Mouse (Mus musculus): ENCODE results near the gene Gda. TPM values are rescaled to one million over a fixed set of nuclear protein-coding genes. Genes with fewer than 3 reads are reported as not detected.

Gene Gda
- total RNA-seq (2021), result 100 to 1,000 TPM; 124 to 132 TPM

DNA sequence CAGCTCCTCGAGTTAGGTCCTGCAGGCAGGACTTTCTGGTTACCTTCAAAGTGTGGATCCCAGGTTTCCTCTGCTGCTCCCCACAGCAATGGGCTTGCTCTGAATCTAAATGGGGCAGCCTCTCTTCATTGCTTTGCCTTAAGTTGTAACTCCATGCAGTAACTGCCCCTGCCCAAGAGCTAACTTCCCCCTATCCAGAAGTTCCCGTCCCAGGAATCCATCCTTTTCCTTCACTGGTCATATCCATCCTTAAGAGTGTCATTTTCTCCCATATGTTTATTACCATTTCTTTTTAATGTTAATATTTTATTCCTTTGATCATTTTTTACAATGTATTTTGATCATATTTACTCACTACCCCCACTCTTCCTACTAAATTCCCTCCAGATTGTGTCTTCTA lies at the start of gene Gda:
Gda (minus strand) TSS at position 101 of the 400 bp plus-strand sequence.
- intact Hi-C loops (cut with DNase I), result loop anchor here (10.0 kb wide), 1 partner anchor 91 kb away; no protein-coding TSS in a partner anchor
- no peak for DNase-seq

DNA sequence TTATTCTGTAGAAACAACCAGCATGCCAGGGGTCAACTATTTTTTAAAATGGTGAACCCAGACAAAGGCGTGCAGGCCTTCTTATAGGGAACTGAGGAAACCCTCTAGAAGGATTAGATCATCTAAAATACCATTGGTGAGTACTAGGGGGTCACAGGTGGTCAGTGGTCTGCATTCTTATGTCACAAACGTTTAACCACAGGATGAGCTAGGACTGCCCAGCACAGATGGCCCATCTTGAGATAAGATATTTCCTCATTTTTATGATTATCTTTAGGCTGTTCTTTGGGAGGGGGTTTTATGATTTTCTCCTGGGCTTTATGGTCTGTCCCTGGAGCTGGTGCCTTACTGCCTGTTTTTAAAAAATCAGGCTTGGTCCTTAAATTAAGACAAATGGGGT lies 47.0 kb upstream of the Gda start:
- intact Hi-C loops (cut with DNase I), result no loop called here
- DNase-seq, result no peak

DNA sequence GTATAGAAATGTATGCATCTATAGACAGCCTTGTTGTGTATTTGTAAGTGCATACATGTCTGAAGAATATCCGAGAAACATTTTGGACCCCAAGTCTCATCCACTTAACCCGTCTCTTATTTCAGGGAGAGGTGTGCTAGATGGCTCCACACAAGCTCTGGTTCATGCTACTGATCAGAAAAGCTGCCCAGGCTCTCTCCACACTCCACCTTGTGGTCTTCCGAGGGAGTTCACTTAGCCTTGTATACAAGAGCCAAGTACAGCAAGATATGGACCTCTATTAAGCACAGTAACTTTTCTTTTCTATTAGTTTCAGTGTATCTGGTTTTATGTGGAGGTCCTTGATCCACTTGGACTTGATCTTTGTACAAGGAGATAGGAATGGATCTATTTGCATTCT lies 36.9 kb upstream of the Gda start:
- DNase-seq, result peak; percentile 28

DNA sequence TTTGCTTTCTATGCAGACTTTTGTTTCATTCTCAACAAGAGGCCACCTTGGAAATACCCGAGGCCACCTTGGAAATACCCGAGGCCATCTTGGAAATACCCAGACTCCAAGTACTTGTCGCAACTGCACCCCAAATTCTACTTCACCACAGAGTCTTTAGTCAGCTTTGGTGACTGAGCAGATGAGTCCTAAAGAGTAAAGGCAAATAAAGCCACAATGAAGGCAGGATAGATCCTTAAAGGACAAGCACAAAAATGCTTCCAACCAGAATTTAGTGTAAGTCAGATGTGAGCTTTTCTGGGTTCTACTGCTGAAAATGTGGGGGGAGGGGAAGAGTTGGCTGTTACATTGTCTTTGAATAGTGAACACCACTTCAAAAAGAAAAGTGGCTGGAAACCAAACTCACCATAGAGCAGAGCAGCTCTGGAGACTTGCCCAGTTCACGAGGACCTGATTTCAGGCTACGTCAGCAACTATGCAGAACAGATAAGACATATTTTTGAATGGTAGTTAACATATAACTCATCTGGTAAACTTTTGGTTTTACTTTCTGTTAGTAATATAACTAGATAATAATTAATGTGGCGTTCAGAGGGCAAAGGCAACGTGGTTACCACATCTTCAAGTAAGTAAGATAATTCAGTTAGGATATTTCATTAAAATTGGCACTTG lies 34.5 kb upstream of the Gda start:
- intact Hi-C loops (cut with DNase I), result no loop called here
- no peak for DNase-seq

More for the DNA sequence above, 36.9 kb upstream of the Gda start:
- intact Hi-C loops (cut with DNase I), result no loop called here

DNA sequence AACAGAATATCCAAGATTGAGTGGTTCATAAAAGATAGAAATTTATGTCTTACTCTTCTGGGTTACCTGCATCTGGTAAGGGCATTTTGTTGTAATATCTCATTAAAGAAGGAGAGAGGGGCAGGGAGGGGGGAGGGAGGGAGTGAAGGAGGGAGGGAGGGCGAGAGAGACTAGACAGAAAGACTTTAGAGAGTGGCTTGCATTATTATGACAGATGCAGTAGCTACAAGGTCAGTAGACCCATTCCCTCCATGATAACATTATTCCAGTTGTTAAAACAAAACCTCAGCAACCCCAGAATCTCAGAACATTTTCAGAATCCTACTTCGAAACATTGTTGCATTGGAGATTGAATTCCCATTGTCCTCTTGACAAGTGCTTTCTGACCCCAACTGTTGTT lies 33.9 kb upstream of the Gda start:
- DNase-seq, result no peak
- intact Hi-C loops (cut with DNase I), result no loop called here

DNA sequence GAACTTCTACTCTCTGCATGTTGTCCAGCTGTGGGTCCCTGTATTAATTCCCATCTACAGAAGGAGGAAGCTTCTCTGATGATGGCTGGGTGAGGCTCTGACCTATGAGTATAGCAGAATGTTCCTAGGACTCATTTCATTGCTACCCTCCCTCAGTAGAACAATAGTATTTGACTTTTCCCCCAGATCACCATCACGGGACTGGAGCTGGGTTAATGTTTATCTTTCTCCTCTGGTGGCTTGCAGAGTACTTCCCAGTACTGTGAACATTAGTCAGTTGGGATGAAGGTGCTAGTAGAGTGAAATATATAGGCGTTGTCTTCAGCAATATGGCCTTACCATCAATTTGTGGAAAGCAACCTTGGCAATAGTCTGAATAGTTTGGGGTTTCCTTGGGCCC lies 31.5 kb upstream of the Gda start:
- DNase-seq, result no peak
- intact Hi-C loops (cut with DNase I), result no loop called here

DNA sequence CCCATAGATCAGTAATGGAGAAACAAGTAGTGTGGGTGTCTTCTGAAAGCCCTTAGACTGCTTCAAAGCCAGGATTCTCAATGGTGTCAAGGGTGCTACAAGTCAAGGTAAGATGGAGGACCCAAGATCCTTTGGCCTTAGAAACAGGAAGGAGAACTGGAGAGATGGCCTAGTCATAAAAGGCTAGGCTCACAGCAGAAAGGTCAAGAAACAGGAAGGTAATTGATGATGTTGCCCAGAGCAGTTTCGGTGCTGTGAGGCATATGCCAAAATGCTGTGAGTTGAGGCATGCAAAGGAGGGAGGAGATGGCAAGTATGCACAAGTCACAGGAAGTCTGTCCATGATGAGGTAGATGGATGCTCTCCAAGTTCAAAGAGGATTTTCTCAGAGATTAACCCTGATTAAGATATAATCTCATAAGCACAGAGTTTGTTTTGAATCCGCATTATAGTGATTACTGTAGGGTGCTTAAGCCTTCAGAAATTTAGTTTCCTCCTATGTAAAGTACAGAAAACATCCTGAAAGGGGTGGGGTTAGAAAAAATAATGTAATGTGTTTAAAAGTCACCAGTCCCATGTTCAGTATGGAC lies 26.2 kb upstream of the Gda start:
- intact Hi-C loops (cut with DNase I), result no loop called here
- DNase-seq, result no peak

DNA sequence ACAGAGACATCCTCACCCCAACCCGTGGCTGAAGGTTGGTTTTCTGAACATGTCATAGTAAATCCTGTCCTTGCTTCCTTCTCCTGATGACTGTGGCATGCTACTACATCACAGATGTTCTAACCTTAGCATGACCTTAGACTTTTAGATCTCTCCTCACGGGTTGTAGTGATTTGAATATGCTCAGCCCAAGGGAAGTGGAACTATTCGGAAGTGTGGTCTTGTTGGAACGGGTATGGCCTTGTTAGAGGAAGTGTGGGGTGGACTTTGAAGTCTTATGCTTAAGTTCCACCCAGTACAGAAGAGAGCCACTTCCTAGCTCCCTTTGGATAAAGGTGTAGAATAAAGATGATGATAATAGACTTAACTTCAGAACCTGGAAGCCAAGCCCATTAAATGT lies 22.6 kb upstream of the Gda start:
- no peak for DNase-seq
- intact Hi-C loops (cut with DNase I), result no loop called here

DNA sequence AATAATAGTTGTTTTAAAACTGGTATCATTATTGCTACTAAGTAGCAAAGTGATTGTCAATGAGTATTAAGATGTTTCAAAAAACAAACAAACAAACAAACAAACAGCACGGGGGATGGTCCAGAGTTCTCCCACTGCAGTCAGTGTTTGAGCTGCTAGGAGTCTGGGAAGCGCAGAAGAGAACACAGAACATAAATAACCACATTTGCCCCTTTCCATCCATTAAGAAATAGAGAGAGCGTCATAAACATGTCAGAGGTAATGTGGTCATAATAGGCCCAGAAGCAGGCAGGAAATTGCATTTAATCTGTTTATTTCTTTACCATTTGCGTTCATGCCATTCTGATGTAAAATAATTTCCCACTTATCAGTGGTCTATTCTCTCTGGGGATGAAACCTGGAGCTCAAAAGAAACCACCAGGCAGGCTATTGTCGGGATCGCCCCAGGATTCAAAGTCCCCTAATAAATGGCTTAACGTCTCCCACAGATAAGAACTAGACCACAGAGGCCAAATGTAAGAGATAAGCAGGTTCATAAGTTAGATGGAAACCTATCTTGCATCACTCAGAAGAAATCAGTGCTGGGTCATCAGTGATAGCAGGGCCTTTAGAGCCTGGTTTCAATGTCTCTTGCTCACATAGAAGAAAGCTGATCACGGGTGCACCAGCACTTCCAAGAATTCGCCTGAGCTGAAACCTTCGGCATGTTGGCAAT lies 20.7 kb upstream of the Gda start:
- no peak for DNase-seq
- intact Hi-C loops (cut with DNase I), result no loop called here

DNA sequence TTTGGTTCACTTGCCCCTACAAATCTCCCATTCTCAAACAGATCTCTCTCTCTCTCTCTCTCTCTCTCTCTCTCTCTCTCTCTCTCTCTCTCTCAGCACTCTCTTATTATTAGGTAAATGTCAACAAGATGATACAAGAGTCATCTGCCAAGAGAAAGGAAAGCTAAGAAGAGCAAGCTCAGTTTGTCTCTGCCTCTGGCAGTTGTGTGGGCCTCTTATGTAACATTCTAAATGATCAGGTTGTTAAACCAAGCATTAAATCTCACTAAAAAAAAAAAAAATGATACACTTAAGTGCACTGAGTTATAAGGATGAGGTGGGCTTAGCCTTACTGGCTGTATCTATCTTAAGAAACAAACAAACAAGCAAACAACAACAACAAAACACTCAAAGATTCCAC lies 18.1 kb upstream of the Gda start:
- intact Hi-C loops (cut with DNase I), result no loop called here
- DNase-seq, result no peak

DNA sequence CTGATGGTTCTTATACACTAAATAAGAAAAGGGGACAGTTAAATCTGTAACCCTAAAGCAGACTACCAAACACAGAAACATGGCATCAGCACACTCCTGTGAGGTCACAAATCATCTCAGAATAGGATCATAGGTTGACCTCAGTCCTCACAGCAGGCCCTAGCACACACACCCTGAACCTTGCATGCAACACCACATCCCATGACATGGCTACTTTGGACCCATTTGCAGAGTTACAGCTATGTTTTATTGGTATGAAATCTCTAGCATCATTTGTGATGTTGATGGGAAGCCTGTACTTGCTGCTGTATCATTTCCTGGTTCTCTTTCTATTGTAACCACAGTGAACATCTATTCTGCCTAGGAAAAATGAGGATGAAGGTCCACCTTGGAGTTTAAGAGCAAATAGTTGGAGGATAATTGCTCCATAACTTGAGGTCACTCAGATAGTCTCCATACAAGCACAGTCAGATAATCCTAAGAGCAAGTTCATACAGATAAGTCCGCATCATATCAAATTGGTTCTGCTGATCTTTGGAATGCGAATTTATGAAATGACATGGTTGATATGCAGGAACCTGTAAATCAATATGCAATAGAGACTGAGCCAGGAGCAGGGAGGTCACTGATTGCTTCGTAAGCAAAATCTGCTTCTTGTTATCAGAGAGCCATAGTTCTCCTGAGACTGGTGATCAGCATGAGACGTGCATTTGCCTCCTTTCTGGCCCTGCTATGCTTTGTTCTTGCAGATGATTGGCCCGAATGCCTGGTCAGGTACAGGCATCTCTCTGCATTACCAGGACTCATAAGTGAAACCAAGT lies 14.1 kb upstream of the Gda start:
- intact Hi-C loops (cut with DNase I), result no loop called here
- DNase-seq, result no peak

DNA sequence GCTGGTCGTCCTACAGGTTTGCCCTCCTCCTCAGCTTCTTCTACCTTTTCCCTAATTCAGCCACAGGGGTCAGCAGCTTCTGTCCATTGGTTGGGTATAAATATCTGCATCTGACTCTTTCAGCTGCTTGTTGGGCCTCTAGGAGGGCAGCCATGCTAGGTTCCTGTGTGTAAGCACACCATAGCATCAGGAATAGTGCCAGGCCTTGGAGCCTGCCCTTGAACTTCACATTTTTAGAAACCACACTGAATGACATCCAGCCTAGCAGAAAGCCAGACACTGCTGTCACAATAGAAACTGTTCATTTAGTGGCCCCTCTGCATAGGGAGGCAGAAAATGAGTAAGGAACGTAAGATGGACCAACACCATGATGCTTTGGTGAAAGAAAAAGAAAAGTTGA lies 8.9 kb upstream of the Gda start:
- intact Hi-C loops (cut with DNase I), result no loop called here
- no peak for DNase-seq

DNA sequence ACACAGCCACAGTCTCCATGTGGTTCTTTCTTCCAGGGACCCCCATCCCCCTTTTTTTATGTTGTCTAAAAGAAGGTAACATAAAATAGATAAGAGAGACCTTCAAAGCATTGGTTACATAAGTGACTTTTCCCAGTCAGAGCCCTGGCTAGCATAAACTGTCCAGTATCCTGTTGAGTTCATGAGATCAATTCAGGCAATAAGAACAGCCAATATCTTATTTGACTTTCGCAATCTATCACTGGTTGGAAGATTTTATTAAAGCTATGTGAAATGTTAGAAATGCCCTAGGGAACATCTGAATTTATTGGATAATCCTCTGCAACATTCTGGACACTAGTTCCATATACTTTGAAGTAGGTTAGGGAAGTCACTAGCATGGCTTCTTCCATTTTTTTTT lies 7.8 kb upstream of the Gda start:
- no peak for DNase-seq
- intact Hi-C loops (cut with DNase I), result no loop called here

DNA sequence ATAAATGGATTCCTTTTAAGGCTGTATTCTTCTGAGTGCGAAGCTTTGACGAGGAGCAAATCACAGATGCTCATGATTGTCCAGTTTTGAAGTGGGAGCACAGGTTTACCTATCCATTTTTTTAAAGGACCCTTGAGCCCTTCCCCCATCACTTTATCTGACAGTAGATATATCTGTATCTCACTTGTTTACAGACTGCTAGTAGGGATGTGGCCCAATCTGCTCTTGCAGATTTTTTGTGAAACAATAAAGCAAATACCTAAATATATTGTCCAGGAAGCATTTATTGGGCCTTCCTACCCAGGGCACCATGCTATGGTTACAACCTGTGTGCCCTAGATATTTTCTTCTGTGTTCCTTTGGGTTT lies 6.8 kb upstream of the Gda start:
- intact Hi-C loops (cut with DNase I), result no loop called here
- DNase-seq, result no peak

DNA sequence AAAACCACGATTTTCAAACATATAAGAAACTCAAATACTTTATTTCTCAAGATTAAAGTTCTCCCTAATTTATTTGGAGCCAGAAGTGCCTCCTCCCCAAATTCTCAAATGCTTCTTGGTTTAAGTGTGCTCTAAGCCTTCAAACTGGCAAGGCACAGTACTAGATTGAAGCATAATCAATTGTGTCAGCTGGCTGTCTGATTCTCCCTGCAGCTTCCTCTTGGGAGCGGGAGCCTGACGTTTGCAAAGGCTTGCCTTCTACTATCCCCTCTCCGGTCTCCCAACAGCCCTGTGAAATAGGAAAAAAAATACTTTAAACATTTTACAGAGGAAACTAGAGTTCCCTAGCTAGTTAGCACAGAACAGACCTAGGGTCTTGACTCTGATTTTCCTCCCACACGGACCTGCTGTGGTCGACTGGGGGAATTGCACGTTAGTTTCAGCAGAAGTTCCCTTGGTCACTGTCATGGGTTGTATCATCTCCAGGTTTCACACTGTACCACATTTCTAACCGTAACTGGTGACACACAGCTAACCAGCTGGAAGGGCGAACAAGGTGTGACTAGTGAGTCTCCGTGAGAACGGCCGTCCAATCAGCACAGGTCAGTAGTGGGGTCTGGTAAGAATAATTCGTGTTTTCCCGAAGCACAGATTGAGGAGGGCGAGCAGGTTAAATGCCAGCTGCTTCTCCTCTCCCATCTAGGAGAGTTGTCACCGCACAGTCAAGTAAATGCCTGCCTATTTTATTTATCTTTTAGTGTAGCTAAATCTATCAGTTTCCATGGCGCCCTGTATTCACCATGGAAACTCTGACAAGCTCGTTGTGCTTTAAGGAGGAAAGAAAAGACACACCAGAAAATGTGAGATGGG lies 6.2 kb upstream of the Gda start:
- DNase-seq, result no peak
- intact Hi-C loops (cut with DNase I), result loop anchor here (10.0 kb wide), 1 partner anchor 85 kb away; no protein-coding TSS in a partner anchor

DNA sequence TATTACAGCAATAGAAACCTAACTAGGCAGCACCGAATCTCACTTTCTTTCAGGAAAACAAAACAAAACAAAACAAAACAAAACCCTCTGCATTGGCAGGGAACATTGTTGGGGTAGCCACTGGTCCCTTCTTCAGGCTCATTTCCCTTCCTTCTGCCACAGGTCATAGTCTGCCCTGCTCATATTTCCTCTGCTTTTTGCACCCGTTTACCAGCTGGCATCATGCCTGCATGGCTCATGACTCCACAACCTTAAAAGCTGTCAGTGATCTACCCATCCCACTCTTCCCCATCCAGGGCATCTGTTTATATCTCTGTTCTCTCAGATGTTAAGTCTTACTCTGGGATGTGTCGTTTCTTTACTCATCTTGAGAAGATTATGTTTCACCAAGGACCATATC lies 5.3 kb upstream of the Gda start:
- intact Hi-C loops (cut with DNase I), result loop anchor here (10.0 kb wide), 1 partner anchor 86 kb away; no protein-coding TSS in a partner anchor
- DNase-seq, result peak; percentile 7

DNA sequence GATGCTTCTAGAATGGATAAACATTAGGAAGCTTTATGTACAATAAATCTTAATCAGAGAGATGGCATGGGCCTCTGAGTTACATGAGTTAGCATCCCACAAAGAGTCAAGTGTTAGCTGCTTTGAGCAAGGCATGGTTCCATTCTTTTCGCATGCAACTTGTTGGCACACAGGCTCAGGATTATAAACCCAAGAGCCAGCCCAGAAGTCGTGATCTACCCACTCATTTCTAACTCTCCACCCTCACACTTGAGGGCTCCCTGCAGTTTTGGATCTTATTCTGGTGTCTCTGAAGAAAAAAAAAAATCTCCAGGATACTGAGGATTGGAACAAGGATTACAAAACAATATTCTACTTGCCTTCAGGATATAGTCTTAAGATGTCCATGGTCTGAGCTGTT lies 4.5 kb upstream of the Gda start:
- no peak for DNase-seq
- intact Hi-C loops (cut with DNase I), result loop anchor here (10.0 kb wide), 1 partner anchor 87 kb away; no protein-coding TSS in a partner anchor

DNA sequence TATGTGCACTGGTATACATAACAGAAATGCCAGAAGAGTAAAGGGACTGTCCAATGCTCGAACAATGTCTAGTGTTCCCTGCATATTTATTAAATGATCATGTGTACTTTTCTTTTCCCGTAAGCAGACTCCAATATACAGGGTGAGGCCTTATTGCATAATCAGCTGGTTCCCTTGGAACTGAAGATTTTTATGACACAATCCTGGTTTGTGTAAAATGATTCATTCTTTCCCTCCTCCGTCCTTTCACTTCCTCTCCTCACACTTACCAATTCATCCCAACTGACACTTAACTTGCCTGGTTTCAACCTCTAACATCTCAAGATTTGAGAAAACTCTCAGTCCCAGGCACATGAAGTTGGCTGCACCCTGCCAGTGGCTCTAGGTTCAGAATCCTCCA lies 3.5 kb upstream of the Gda start:
- intact Hi-C loops (cut with DNase I), result loop anchor here (10.0 kb wide), 1 partner anchor 88 kb away; no protein-coding TSS in a partner anchor
- DNase-seq, result no peak

DNA sequence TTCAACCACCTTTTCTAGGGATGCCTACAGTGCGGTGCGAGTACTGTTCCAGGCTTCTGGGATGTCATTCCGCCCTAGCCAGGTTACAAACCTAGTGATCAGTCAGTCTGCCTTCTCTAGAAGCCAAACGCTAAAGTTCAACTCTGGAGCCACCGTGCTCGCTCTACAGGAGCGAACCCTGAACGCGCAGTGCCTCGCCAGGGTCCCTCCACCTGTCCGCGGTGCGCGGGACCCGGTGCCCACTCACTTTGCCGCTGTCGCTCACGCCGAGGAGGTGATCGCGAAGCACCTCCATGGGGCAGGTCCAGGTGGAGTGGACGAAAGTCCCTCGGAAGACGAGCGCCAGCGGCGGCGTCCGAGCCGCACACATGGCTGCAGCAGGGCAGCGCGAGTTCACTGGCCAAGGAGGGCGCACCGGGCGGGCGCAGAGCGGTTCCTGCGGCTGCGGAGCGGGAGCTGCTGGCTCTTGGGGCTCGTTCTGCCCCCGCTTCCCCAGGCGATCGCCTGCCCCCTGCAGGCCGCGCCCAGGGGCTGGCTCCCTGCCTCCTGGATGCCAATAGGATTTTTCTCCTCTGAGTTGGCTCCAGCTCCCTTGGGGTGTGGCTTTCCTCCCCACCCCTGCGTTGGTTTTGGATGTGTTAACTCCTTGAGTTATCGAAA lies 994 bp downstream of the Gda start:
- peak; percentile 34 for DNase-seq
- intact Hi-C loops (cut with DNase I), result loop anchor here (10.0 kb wide), 1 partner anchor 93 kb away; no protein-coding TSS in a partner anchor

Measured in left cerebral cortex, postnatal 4 days (tissue).